Mouse (Mus musculus): ENCODE measurements at regions not wholly inside any gene's neighbourhood (a gene's known extent, or its start where the extent isn't known, plus 50 kb on each side); places are given as distances from the start of the nearest gene placed in this dataset.

DNA sequence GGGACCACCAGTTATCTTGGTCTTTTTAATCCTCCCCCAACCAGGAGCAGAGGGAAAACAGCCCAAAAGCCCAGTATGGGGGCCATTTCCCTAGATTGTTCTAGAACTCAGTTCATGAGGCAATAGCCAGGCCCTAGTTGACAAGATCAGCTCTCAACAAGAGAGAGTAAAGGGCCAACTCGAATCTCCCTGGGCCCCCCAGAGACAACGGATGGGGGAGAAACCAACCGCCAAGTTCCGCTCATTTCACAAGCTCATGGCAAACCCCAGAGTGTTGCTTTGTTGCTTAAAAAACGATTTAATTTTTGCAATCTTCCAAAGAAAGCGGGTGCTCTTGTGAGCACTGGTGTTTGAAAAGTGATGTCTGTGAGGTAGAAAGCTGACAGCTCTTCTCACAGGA is 108.5 kb upstream of the Irf2bp2 start:
- TF ChIP-seq CTCF (IDR thresholded peaks at IDR 0.05; ENCODE audit: borderline replicate concordance, extremely low read depth, insufficient read depth, insufficient read length), result no peak
- no peak for TF ChIP-seq POLR2A (IDR thresholded peaks at IDR 0.05; ENCODE audit: borderline replicate concordance, extremely low read depth, insufficient read depth, insufficient read length, poor library complexity, severe bottlenecking)
